Mouse (Mus musculus): ENCODE measurements around the gene Bcan.

Gene Bcan

DNA sequence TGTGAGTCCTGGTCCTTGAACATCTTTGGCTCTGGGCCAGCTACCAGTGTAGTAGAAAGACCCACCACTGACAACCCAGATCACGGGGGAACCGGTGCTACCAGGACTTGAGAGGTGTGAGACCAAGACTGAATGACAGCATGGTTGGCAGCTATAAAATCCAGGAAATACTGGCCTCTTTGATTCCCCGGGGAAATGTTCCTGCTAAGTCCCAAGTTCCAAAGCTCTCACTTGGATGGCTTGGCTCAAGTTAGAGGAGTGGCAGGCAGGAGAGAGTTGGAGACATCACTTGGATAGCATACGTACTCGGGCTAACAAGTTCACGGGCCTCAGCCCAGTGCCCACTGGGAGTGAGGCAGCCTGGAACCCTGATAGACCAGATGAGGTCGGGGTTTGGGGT is 56.4 kb downstream of the Bcan start:
- no peak for DNase-seq

DNA sequence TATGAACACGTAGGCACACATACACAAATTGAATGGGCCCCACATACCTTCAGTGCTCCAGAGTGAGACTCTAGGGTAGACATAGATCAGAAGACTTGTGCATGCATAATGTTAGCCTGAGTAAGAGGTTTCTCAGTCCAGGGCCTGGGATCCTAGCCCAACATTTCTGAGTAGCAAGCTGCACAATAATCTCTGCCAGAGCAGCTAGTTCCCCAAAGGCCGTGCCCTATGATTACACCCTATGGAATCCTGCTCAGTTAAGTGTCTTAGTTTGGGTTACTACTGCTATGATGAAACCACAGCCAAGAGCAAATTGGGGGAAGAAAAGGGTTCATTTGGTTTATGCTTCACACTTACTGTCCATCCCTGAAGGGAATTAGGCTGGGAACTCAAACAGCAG is 57.6 kb downstream of the Bcan start:
- DNase-seq, result no peak

DNA sequence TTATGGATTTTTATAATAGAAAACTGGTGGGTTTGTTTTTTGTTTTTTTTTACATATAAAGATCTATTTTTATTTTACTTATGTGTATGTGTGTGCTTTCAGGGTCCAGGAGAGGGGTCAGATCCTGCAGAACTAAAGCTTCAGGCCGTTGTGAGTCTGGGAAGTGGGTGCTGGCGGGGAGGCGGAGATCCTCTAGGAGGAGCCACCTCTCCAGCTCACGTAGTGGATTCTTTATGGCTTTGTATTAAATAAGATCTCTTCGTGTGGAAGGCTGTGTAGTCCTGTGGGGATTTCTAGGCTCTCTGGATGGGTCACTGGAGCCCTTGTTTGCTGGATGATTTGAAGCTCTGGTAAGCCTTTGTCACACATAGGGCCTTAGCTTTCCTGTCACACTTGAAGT is 59.4 kb downstream of the Bcan start:
- DNase-seq, result no peak
